Mouse (Mus musculus) megakaryocyte, embryonic 14.5 days (primary cell): Measurements from ENCODE around the gene Tbx10.

ENCODE experiments used
- FLI1 ChIP-seq: IDR thresholded peaks from 2 replicates; pipeline ENCODE4 v1.6.1; 2012; ENCODE audit warnings: low read length, inconsistent platforms, mixed read lengths
- GATA1 ChIP-seq: IDR thresholded peaks from 3 replicates; pipeline ENCODE4 v1.6.1; 2012; ENCODE audit warnings: mixed read lengths, low read length, inconsistent platforms, borderline replicate concordance

DNA sequence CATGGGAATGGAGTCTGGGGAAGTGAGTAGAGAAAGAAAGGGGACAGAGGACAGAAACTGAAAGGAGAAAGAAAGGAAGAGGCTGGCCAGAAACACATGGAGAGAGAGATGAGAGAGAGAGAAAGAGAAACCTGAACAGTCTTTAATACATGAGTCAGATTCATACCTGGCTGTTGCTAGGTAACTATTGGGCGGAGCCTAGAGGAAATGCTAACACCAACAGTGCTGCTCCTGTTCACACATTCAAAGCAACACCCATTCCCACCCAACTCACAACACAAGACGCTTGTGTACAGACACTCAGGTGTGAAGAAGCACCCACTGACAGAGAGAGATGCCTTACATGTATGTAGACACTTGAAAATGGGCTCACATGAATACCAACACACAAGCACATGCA lies 16.7 kb upstream of the Tbx10 start:
- TF ChIP-seq GATA1 (no peak), FLI1 (no peak)
